Mouse (Mus musculus): ENCODE measurements around the gene Usp32. TPM values are rescaled to one million over a fixed set of nuclear protein-coding genes. Genes with fewer than 3 reads are reported as not detected.

Usp32 gene
- polyA plus RNA-seq, 1 experiment from 2014 or later = 4.2 TPM

DNA sequence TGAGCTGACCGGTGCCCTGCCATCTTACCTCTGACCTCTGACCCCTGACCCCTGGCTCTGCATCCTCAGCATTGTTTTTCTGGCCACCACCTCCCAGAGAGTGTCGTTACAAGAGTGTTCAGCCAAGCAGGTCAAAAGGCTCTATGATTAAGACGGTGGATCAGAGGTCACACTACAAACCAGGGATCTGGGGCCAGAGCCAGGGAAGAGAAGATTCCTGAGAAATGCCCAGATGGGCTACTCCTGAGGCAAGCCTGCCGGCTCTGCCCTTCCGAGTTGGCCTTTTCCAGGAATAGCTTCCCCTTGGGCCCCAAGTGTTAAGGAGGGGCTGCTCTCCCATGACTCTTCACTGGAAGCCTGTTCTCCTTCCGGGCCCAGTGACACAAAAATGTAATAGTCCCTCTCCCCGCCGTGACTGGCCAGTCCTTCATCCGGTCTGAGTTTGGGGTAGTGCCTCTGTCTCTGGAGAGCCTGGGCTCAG lies 180.2 kb downstream of the Usp32 start:
- H3K9me3 ChIP-seq = no peaks in the 10 kb centered on the region
- H3K4me2 ChIP-seq = no peak overlapping the region
- no peak overlapping the region; the same call in 1 of the 2 replicates for H3K4me3 ChIP-seq
- no peak for ATAC-seq (ENCODE audit: insufficient number of reproducible peaks, insufficient read depth, low FRiP score, low TSS enrichment, low read depth)
- peaks cover 11% of the 10 kb centered on the region for H3K4me1 ChIP-seq
- no peak overlapping the region for H3K9ac ChIP-seq
- WGBS = under 1% methylated on average over 9 of the region's 9 CpGs
- no peak overlapping the region for H3K27ac ChIP-seq
- no peaks in the 10 kb centered on the region for H3K36me3 ChIP-seq
- peaks cover 58% of the 10 kb centered on the region for H3K27me3 ChIP-seq

DNA sequence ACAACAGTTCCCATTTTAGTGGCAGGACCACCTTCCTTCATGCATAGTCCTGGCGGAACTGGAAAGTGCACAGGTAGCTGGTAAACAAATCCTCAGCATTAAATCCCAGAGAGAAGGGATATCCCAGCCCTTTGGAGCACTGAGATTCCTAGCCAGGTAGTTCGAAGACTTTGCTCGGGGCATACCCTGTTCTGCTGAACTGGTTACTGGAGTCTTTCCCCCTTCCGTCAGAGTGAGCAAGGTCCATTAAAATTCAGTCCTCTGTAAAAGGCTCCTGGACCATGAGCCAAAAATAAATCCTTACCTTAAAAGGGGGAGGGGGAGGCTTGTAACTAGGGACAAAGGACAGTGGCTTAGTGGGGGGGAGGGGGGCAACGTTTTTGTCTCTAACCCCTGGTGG lies 180.8 kb downstream of the Usp32 start:
- Histone ChIP-seq H3K27ac (no peak overlapping the region), H3K4me2 (no peak overlapping the region), H3K4me3 (no peak overlapping the region), H3K36me3 (no peaks in the 10 kb centered on the region), H3K27me3 (peaks cover 58% of the 10 kb centered on the region), H3K9ac (no peak overlapping the region), H3K9me3 (no peaks in the 10 kb centered on the region), H3K4me1 (peaks cover 11% of the 10 kb centered on the region)
- WGBS = 16% methylated on average over 5 of the region's 5 CpGs
- no peak for ATAC-seq (ENCODE audit: insufficient number of reproducible peaks, insufficient read depth, low FRiP score, low TSS enrichment, low read depth)

DNA sequence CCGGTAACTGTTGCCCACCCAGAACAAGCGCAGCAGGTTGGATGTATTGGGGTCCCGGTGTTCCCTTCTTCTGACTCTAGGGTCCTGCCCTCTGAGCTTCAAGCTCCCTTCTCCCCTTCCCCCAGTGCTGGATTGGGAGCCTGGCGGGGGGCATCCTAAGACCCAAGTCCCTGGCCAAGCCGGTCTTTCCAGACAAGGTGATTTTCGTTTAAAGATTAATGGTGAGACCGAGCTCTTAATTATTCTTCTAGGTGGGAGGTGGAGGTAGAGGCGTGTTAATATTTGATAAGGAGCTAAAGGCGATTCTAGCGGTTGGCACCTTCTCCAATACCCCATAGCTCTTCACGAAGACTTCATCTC lies 181.7 kb downstream of the Usp32 start:
- H3K9me3 ChIP-seq = no peaks in the 10 kb centered on the region
- no peak for ATAC-seq (ENCODE audit: insufficient number of reproducible peaks, insufficient read depth, low FRiP score, low TSS enrichment, low read depth)
- H3K4me2 ChIP-seq = peak overlapping the region; percentile 56
- H3K4me1 ChIP-seq = peaks cover 11% of the 10 kb centered on the region
- no peak overlapping the region for H3K27ac ChIP-seq
- peak overlapping the region; percentile 46 for H3K9ac ChIP-seq
- peaks cover 60% of the 10 kb centered on the region for H3K27me3 ChIP-seq
- H3K36me3 ChIP-seq = no peaks in the 10 kb centered on the region
- peak overlapping the region; percentile 31 for H3K4me3 ChIP-seq
- WGBS = 1% methylated on average over 11 of the region's 11 CpGs

DNA sequence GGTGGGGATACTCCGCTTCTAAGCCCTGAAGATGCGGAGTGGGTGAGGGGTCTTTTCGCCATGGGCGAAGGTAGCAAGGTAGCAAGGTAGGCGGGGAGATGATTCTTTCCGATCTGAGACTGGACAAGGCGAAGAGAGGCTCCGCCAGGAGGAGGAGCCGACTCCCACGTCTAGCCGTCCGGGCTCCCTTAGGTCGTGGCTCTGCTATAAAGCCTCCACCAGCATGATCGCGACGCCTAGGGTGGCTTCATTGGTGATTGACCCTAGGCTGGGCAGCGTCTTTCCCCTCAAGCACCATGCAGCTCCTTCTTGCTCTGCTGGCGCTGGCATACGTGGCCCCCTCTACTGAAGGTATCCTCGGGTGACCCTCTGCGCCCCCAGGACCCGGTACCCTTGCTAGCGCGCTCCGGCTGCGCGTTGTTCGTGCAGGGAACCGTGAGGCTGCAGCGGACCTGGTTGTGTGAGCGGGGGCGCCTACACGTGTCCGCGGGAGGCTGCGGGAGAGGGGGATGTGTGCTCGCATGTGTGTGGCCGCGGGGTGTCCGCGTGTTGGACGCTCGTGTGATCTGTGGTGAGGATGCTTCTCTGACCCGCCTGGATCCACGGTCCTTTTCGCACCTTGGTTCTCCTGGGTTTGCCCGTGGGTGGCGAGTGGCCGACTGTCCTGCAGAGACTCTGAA lies 182.2 kb downstream of the Usp32 start, which contains the start of gene Car4:
TSS of gene Car4 (plus strand) at position 196 of the 680 bp plus-strand sequence.
- peaks cover 60% of the 10 kb centered on the region for H3K27me3 ChIP-seq
- no peak for ATAC-seq (ENCODE audit: insufficient number of reproducible peaks, insufficient read depth, low FRiP score, low TSS enrichment, low read depth)
- H3K27ac ChIP-seq = no peak within 1 kb of the TSS
- peaks cover 11% of the 10 kb centered on the region for H3K4me1 ChIP-seq
- H3K36me3 ChIP-seq = no peaks in the 10 kb centered on the region
- peak within 1 kb of the TSS; percentile 46 for H3K9ac ChIP-seq
- H3K9me3 ChIP-seq = no peaks in the 10 kb centered on the region
- WGBS = under 1% methylated on average over 49 of the region's 49 CpGs
- peak within 1 kb of the TSS; percentile 56 for H3K4me2 ChIP-seq
- H3K4me3 ChIP-seq = peak within 1 kb of the TSS; percentile 31

GRCm38 (mm10) chr11:84957171-84957570 lies 182.8 kb downstream of the Usp32 start:
- H3K27me3 ChIP-seq = peaks cover 60% of the 10 kb centered on the region
- H3K4me2 ChIP-seq = peak overlapping the region; percentile 56
- no peak for ATAC-seq (ENCODE audit: insufficient number of reproducible peaks, insufficient read depth, low FRiP score, low TSS enrichment, low read depth)
- H3K4me1 ChIP-seq = peaks cover 11% of the 10 kb centered on the region
- H3K36me3 ChIP-seq = no peaks in the 10 kb centered on the region
- H3K9me3 ChIP-seq = no peaks in the 10 kb centered on the region
- no peak overlapping the region for H3K27ac ChIP-seq
- 10% methylated on average over 15 of the region's 15 CpGs for WGBS
- H3K9ac ChIP-seq = no peak overlapping the region
- peak overlapping the region; percentile 31 for H3K4me3 ChIP-seq

DNA sequence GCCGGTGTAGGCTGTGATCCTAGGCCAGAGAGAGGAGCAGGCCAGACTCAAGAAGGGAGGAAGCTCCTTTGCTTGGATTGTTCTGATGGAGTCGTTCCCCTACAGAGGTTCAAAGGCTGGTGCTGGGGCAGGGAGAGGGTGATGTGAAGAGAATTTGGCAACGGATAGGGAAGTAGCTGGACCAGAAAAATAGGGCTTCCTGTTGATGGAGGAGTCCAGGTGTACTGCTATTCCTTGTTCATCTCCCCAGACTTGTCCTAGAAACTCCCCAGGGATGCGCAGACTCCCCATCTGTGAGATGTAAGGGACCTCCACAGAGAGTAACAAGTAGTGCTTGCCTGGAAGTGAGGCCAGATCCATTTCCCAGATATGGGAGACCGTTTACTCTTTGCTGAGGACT lies 183.6 kb downstream of the Usp32 start:
- Histone ChIP-seq H3K4me1 (peaks cover 11% of the 10 kb centered on the region), H3K27ac (no peak overlapping the region), H3K4me2 (no peak overlapping the region), H3K9ac (no peak overlapping the region), H3K4me3 (no peak overlapping the region), H3K9me3 (no peaks in the 10 kb centered on the region), H3K36me3 (no peaks in the 10 kb centered on the region), H3K27me3 (peaks cover 60% of the 10 kb centered on the region)
- 32% methylated on average over 5 of the region's 5 CpGs for WGBS
- ATAC-seq (ENCODE audit: insufficient number of reproducible peaks, insufficient read depth, low FRiP score, low TSS enrichment, low read depth) = no peak

DNA sequence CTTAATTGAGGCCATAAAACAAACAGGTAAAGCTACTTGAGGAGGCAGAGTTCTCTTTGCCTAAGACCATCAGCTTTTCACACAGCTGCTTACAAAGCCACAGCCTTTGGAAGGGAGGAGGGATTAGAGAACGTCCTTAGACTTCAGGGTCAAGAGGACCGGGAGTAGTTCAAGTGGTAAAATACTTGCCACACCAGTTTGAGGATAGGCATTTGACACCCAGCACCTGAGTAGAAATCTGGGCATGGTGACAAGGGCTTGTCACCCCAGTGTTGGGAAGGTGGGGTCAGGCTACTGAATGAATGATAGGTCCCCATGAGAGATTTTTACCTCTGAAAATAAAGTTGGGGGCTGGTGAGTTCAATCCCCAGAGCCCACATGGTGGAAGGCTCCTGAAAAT lies 187.3 kb downstream of the Usp32 start:
- Histone ChIP-seq H3K36me3 (no peaks in the 10 kb centered on the region), H3K9me3 (no peaks in the 10 kb centered on the region), H3K4me1 (peaks cover 2% of the 10 kb centered on the region), H3K4me2 (no peak overlapping the region), H3K27me3 (peaks cover 27% of the 10 kb centered on the region), H3K9ac (no peak overlapping the region), H3K27ac (no peak overlapping the region), H3K4me3 (no peak overlapping the region)
- ATAC-seq (ENCODE audit: insufficient number of reproducible peaks, insufficient read depth, low FRiP score, low TSS enrichment, low read depth) = no peak
- 50% methylated on average over 2 of the region's 2 CpGs for WGBS

DNA sequence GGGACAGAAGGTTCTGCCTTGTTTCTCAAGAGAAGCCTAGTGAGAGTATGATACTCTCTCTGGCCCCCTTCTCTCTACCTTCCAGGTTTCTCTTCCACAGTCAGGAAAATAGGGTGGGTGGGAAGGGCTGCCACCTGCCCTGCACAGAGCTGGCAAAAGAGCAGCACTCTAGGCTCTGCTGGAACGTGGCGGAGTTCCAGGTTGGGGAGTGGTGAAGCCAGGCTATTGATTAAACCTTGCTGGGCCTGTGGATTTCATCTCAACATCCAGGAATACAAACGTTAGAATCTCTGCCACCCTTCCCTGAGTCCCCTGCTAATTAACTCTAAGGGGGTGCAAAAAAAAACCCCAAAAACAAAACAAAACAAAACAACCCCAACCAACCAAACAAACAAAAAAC lies 191.4 kb downstream of the Usp32 start:
- 50% methylated on average over 3 of the region's 3 CpGs for WGBS
- Histone ChIP-seq H3K27ac (no peak overlapping the region), H3K4me3 (no peak overlapping the region), H3K4me2 (no peak overlapping the region), H3K4me1 (0 out of 2 replicates have a peak, but pooled peaks cover 7% of the 10 kb centered on the region), H3K36me3 (no peaks in the 10 kb centered on the region), H3K9ac (no peak overlapping the region), H3K9me3 (no peaks in the 10 kb centered on the region), H3K27me3 (peaks cover 24% of the 10 kb centered on the region)
- no peak for ATAC-seq (ENCODE audit: insufficient number of reproducible peaks, insufficient read depth, low FRiP score, low TSS enrichment, low read depth)

DNA sequence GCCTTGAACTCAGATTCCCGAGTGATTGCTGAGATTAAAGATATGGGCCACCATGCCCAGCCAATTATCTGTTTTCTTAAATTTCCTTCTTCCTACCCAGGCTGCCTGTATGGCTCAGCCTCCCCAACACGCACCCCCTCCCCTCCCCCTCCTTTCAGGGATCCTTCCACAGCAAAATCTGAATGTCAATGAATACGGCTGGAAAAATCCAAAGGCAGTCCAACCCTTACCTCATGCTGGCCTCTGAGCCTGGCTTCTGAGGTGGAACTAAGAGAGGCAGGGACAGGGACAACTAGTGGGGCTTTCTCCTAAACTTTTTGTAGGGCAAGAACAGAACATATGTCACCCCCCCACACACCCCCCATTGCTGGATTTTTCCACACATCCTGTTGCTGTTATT lies 191.8 kb downstream of the Usp32 start:
- H3K4me2 ChIP-seq = no peak overlapping the region
- no peak overlapping the region for H3K27ac ChIP-seq
- H3K4me3 ChIP-seq = no peak overlapping the region
- peaks cover 25% of the 10 kb centered on the region for H3K27me3 ChIP-seq
- 40% methylated on average over 3 of the region's 3 CpGs for WGBS
- 0 out of 2 replicates have a peak, but pooled peaks cover 8% of the 10 kb centered on the region for H3K4me1 ChIP-seq
- ATAC-seq (ENCODE audit: insufficient number of reproducible peaks, insufficient read depth, low FRiP score, low TSS enrichment, low read depth) = no peak
- no peaks in the 10 kb centered on the region for H3K9me3 ChIP-seq
- no peak overlapping the region for H3K9ac ChIP-seq
- H3K36me3 ChIP-seq = no peaks in the 10 kb centered on the region

- H3K27ac ChIP-seq = no peak overlapping the region
- no peaks in the 10 kb centered on the region for H3K36me3 ChIP-seq
- 82% methylated on average over 6 of the region's 6 CpGs for WGBS
- no peak overlapping the region for H3K4me2 ChIP-seq
- H3K27me3 ChIP-seq = peaks cover 30% of the 10 kb centered on the region
- H3K9ac ChIP-seq = no peak overlapping the region
- no peak overlapping the region for H3K4me3 ChIP-seq
- 0 out of 2 replicates have a peak, but pooled peaks cover 8% of the 10 kb centered on the region for H3K4me1 ChIP-seq
- ATAC-seq (ENCODE audit: insufficient number of reproducible peaks, insufficient read depth, low FRiP score, low TSS enrichment, low read depth) = no peak
- no peaks in the 10 kb centered on the region for H3K9me3 ChIP-seq
Observed at GRCm38 (mm10) chr11:84947206-84947605, 192.8 kb downstream of the Usp32 start.

- H3K36me3 ChIP-seq = no peaks in the 10 kb centered on the region
- H3K9ac ChIP-seq = no peak overlapping the region
- H3K27ac ChIP-seq = no peak overlapping the region
- peaks cover 30% of the 10 kb centered on the region for H3K27me3 ChIP-seq
- 0 out of 2 replicates have a peak, but pooled peaks cover 8% of the 10 kb centered on the region for H3K4me1 ChIP-seq
- no peak overlapping the region for H3K4me3 ChIP-seq
- WGBS = 54% methylated on average over 3 of the region's 3 CpGs
- H3K4me2 ChIP-seq = no peak overlapping the region
- H3K9me3 ChIP-seq = no peaks in the 10 kb centered on the region
- ATAC-seq (ENCODE audit: insufficient number of reproducible peaks, insufficient read depth, low FRiP score, low TSS enrichment, low read depth) = no peak
Observed at GRCm38 (mm10) chr11:84945841-84946240, 194.1 kb downstream of the Usp32 start.

DNA sequence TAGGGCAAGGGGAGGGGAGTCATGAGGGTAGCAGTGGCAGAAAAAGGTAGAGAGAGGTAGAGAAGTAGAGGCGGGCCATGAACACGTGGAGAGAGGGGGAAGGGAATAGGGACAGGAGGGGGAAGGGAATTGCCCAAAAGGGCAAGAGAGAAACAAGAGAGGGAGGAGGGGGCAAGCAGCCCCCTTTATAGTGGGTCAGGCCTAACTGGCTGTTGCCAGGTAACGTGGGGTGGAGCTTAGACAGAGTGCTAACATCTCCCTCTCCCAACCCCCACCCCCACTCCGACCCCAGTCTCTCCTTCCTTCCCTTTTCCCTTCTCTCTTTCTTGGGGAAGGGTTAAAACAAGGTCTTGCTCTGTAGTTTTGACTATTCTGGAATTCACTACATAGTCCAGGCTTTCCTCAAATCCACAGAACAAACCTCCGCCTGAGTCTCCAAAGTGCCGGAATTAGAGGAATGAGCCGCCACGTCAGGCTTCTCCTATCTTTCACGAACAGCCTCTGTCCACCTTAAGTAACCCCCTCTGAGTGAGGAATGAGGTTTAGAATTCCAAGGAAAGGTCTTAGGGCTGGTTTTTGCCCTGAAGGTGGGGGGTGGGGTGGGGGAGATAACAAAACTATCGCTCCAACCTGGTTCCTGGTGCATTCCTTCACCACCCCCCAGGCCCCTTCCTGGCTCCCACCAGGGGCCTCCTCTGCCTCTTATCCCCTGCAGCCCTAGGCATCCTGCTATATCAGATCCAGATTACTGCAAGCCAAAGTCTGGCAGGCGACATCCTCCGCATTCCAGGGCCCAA lies 195.1 kb downstream of the Usp32 start:
- Histone ChIP-seq H3K4me2 (no peak overlapping the region), H3K27ac (no peak overlapping the region), H3K9ac (no peak overlapping the region), H3K36me3 (no peaks in the 10 kb centered on the region), H3K9me3 (no peaks in the 10 kb centered on the region), H3K4me3 (no peak overlapping the region), H3K4me1 (0 out of 2 replicates have a peak, but pooled peaks cover 8% of the 10 kb centered on the region), H3K27me3 (peaks cover 30% of the 10 kb centered on the region)
- 1% methylated on average over 12 of the region's 12 CpGs for WGBS
- ATAC-seq (ENCODE audit: insufficient number of reproducible peaks, insufficient read depth, low FRiP score, low TSS enrichment, low read depth) = no peak
